Mouse (Mus musculus): ENCODE results near the gene Hexb. TPM values are rescaled to one million over a fixed set of nuclear protein-coding genes. Genes with fewer than 3 reads are reported as not detected.

Hexb gene
- total and polyA plus RNA-seq, 3 experiments, result 31.0 to 75.7 (median 37.9) TPM

DNA sequence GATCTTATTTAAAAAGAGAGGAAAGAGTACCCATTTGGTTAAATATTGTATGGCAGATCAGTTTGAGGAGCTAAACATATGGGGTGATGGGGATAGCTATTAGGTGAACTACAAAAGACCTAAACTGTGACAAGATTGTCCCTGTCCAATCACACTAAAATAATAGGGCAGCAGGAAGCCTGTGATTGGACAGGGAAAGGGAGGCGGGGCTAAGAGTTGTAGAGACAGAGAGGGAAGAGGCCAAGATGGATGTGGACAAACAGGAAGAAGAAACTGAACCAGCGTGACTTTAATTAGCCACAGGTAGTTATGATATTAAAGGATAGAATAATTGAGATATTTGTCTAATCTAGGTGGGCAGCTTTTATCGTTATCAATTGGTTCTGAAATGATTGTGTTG is 21.9 kb upstream of the Hexb start:
- H3K4me1 ChIP-seq (ENCODE audit: control insufficient read depth in 1 of 2, insufficient read depth in 2 of 2), result peaks cover 0 to 3% of the 10 kb centered on the region in 2 experiments; a peak in 1 of 4 replicates
- no peaks in the 10 kb centered on the region for H3K79me2 ChIP-seq (replicated peaks; ENCODE audit: control insufficient read depth, extremely low read depth, insufficient read depth, poor library complexity, severe bottlenecking)
- H3K4me3 ChIP-seq (replicated peaks in 1 of 3; ENCODE audit: low read depth in 2 of 3, low read length in 2 of 3, poor library complexity in 1 of 3), result peak overlapping the region in 2 of 3 experiments; percentile 36 to 51
- H3K27ac ChIP-seq (ENCODE audit: insufficient read depth, low read depth), result no peak overlapping the region
- DNase-seq (ENCODE audit: extremely low read depth), result peak; percentile 81
- no peaks in the 10 kb centered on the region for H3K9me3 ChIP-seq (replicated peaks; ENCODE audit: low read length)
- in situ Hi-C loops (cut with MboI; ENCODE audit: low pct_ligation_motif_present, low pct_unique_long_range_greater_than_20kb, low sequenced_read_pairs) (no loop called here), dilution Hi-C loops (cut with MboI; ENCODE audit: extremely low pct_ligation_motif_present, extremely low pct_unique_long_range_greater_than_20kb, low sequenced_read_pairs) (no loop called here)
- no peak overlapping the region for H3K4me2 ChIP-seq (ENCODE audit: insufficient read depth, low read depth, poor library complexity, severe bottlenecking)
- H3K9ac ChIP-seq (ENCODE audit: insufficient read depth, low read depth), result no peak overlapping the region
- TF ChIP-seq MEF2A (IDR thresholded peaks at IDR 0.05; ENCODE audit: borderline replicate concordance, low read depth, low read length), result no peak
- no peak for TF ChIP-seq CTCF (conservative IDR thresholded peaks at IDR 0.05 in 1 of 2, IDR thresholded peaks at IDR 0.05 in 1 of 2; ENCODE audit: low read depth in 2 of 2, low read length in 2 of 2)
- no peak for TF ChIP-seq IRF4 (IDR thresholded peaks at IDR 0.05; ENCODE audit: low read depth, low read length)
- no peak for TF ChIP-seq RAD21 (IDR thresholded peaks at IDR 0.05; ENCODE audit: low read depth, low read length)
- no peak for TF ChIP-seq POLR2A (IDR thresholded peaks at IDR 0.05; ENCODE audit: low read depth, low read length)
- no peak for TF ChIP-seq JUN (IDR thresholded peaks at IDR 0.05; ENCODE audit: insufficient read depth, low read depth, low read length)
- TF ChIP-seq PAX5 (IDR thresholded peaks at IDR 0.05; ENCODE audit: low read length), result no peak
- TF ChIP-seq EP300 (IDR thresholded peaks at IDR 0.05; ENCODE audit: low read length), result no peak
- TF ChIP-seq MAZ (IDR thresholded peaks at IDR 0.05; ENCODE audit: low read depth, low read length), result no peak
- no peak for TF ChIP-seq MAFK (IDR thresholded peaks at IDR 0.05; ENCODE audit: insufficient replicate concordance, low read length)
- TF ChIP-seq USF1 (IDR thresholded peaks at IDR 0.05; ENCODE audit: low read depth, low read length), result no peak
- no peak for TF ChIP-seq BHLHE40 (IDR thresholded peaks at IDR 0.05; ENCODE audit: low read depth, low read length)
- TF ChIP-seq NELFE (IDR thresholded peaks at IDR 0.05; ENCODE audit: low read depth, low read length), result no peak
- no peak for TF ChIP-seq CHD1 (IDR thresholded peaks at IDR 0.05; ENCODE audit: low read depth, low read length)
- no peak for TF ChIP-seq ZMIZ1 (IDR thresholded peaks at IDR 0.05; ENCODE audit: low read depth, low read length)
- TF ChIP-seq ETS1 (conservative IDR thresholded peaks at IDR 0.05; ENCODE audit: low read depth, low read length), result no peak
- TF ChIP-seq JUND (conservative IDR thresholded peaks at IDR 0.05; ENCODE audit: low read depth, low read length), result no peak
- TF ChIP-seq HCFC1 (IDR thresholded peaks at IDR 0.05; ENCODE audit: low read depth, low read length), result no peak
- TF ChIP-seq SIN3A (IDR thresholded peaks at IDR 0.05; ENCODE audit: low read length), result no peak
- H3K36me3 ChIP-seq (replicated peaks in 1 of 2; ENCODE audit: control insufficient read depth in 1 of 2, insufficient read depth in 1 of 2, low read length in 1 of 2), result peaks cover 0 to 13% of the 10 kb centered on the region in 2 experiments
- H3K27me3 ChIP-seq (replicated peaks), result no peaks in the 10 kb centered on the region

DNA sequence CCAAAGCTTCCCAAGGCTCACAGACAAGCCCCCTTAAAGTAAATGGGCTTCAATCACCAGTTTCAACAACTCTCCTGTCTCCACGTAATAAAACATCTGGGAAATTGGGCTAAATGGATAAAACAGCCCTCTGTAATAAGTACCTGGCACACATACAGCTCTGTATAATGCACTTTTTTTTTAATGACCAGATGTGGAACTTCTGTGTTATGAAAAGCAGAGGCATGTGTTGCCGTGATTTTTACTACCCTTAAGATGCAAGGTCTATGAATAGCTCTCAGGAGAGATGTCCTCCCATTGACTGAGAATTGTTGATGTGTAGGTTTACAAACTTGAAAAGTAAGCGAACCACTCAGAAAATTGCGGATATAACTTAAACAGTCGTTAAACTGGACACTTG is 18.0 kb upstream of the Hexb start:
- TF ChIP-seq POLR2A (IDR thresholded peaks at IDR 0.05; ENCODE audit: low read depth, low read length) (no peak), POLR2AphosphoS2 (IDR thresholded peaks at IDR 0.05; ENCODE audit: low read depth, low read length) (no peak), HCFC1 (IDR thresholded peaks at IDR 0.05; ENCODE audit: low read depth, low read length) (no peak), ZC3H11A (IDR thresholded peaks at IDR 0.05; ENCODE audit: low read depth, low read length) (no peak), GABPA (IDR thresholded peaks at IDR 0.05; ENCODE audit: insufficient replicate concordance, low read depth, low read length) (no peak), EP300 (IDR thresholded peaks at IDR 0.05; ENCODE audit: low read length) (no peak), SIN3A (IDR thresholded peaks at IDR 0.05; ENCODE audit: low read length) (no peak), NELFE (IDR thresholded peaks at IDR 0.05; ENCODE audit: low read depth, low read length) (no peak), RAD21 (IDR thresholded peaks at IDR 0.05; ENCODE audit: low read depth, low read length) (no peak), CHD2 (IDR thresholded peaks at IDR 0.05; ENCODE audit: low read length) (no peak), ETS1 (conservative IDR thresholded peaks at IDR 0.05; ENCODE audit: low read depth, low read length) (no peak), TCF12 (IDR thresholded peaks at IDR 0.05; ENCODE audit: low read depth, low read length) (no peak), UBTF (IDR thresholded peaks at IDR 0.05; ENCODE audit: low read depth, low read length) (no peak), MAFK (IDR thresholded peaks at IDR 0.05; ENCODE audit: insufficient replicate concordance, low read length) (no peak), TBP (conservative IDR thresholded peaks at IDR 0.05; ENCODE audit: low read depth, low read length) (no peak), CTCF (conservative IDR thresholded peaks at IDR 0.05 in 1 of 2, IDR thresholded peaks at IDR 0.05 in 1 of 2; ENCODE audit: low read depth in 2 of 2, low read length in 2 of 2) (no peak), JUND (conservative IDR thresholded peaks at IDR 0.05; ENCODE audit: low read depth, low read length) (no peak), ZKSCAN1 (IDR thresholded peaks at IDR 0.05; ENCODE audit: borderline replicate concordance, low read depth, low read length) (no peak), CHD1 (IDR thresholded peaks at IDR 0.05; ENCODE audit: low read depth, low read length) (no peak), ZMIZ1 (IDR thresholded peaks at IDR 0.05; ENCODE audit: low read depth, low read length) (no peak)

More for the DNA sequence above, 18.0 kb upstream of the Hexb start:
- H3K79me2 ChIP-seq (replicated peaks; ENCODE audit: control insufficient read depth, extremely low read depth, insufficient read depth, poor library complexity, severe bottlenecking), result no peaks in the 10 kb centered on the region
- DNase-seq (ENCODE audit: extremely low read depth), result no peak
- in situ Hi-C loops (cut with MboI; ENCODE audit: low pct_ligation_motif_present, low pct_unique_long_range_greater_than_20kb, low sequenced_read_pairs), result no loop called here
- no peaks in the 10 kb centered on the region for H3K9me3 ChIP-seq (replicated peaks; ENCODE audit: low read length)
- dilution Hi-C loops (cut with MboI; ENCODE audit: extremely low pct_ligation_motif_present, extremely low pct_unique_long_range_greater_than_20kb, low sequenced_read_pairs), result no loop called here
- H3K36me3 ChIP-seq (replicated peaks in 1 of 2; ENCODE audit: control insufficient read depth in 1 of 2, insufficient read depth in 1 of 2, low read length in 1 of 2), result no peaks in the 10 kb centered on the region
- no peak overlapping the region for H3K4me2 ChIP-seq (ENCODE audit: insufficient read depth, low read depth, poor library complexity, severe bottlenecking)
- peaks cover 0 to 3% of the 10 kb centered on the region in 2 experiments; a peak in 1 of 4 replicates for H3K4me1 ChIP-seq (ENCODE audit: control insufficient read depth in 1 of 2, insufficient read depth in 2 of 2)
- no peak overlapping the region for H3K4me3 ChIP-seq (replicated peaks in 1 of 3; ENCODE audit: low read depth in 2 of 3, low read length in 2 of 3, poor library complexity in 1 of 3)
- no peak overlapping the region for H3K27ac ChIP-seq (ENCODE audit: insufficient read depth, low read depth)
- H3K9ac ChIP-seq (ENCODE audit: insufficient read depth, low read depth), result no peak overlapping the region
- no peaks in the 10 kb centered on the region for H3K27me3 ChIP-seq (replicated peaks)
